Mouse (Mus musculus): ENCODE data around the gene Hk1. TPM values are rescaled to one million over a fixed set of nuclear protein-coding genes. Genes with fewer than 3 reads are reported as not detected.
A peak's percentile ranks its signal among the peaks of the same experiment; 100 is the strongest.

Hk1 gene
- polyA plus RNA-seq, 1 experiment from 2014 or later = 62.6 TPM

- no peak overlapping the region for H3K27ac ChIP-seq
- H3K36me3 ChIP-seq (ENCODE audit: insufficient read depth, low read length) = no peaks in the 10 kb centered on the region
- no peaks in the 10 kb centered on the region for H3K27me3 ChIP-seq (ENCODE audit: insufficient read depth, low read length)
- no peaks in the 10 kb centered on the region for H3K9me3 ChIP-seq (replicated peaks; ENCODE audit: low read length)
- H3K4me1 ChIP-seq (replicated peaks; ENCODE audit: insufficient read depth, low read length) = no peaks in the 10 kb centered on the region
- no peak for TF ChIP-seq CTCF (IDR thresholded peaks at IDR 0.05; ENCODE audit: low read depth)
- WGBS = 74% methylated on average over 19 of the region's 19 CpGs
- no peak for ATAC-seq (replicated peaks; ENCODE audit: low FRiP score, low read depth)
- no peak overlapping the region for H3K4me3 ChIP-seq (replicated peaks; ENCODE audit: low read depth, low read length)
- H3K4me2 ChIP-seq (ENCODE audit: low read length) = no peak overlapping the region
- no peak for DNase-seq (ENCODE audit: low spot score)
- H3K9ac ChIP-seq (ENCODE audit: low read depth, low read length) = no peak overlapping the region
Measured at GRCm38 (mm10) chr10:62401641-62402111, 22.0 kb upstream of the Hk1 start.

- DNase-seq (ENCODE audit: low spot score) = no peak
- Histone ChIP-seq H3K27me3 (ENCODE audit: insufficient read depth, low read length) (no peaks in the 10 kb centered on the region), H3K4me1 (replicated peaks; ENCODE audit: insufficient read depth, low read length) (no peaks in the 10 kb centered on the region), H3K9me3 (replicated peaks; ENCODE audit: low read length) (no peaks in the 10 kb centered on the region), H3K27ac (no peak overlapping the region), H3K4me2 (ENCODE audit: low read length) (no peak overlapping the region), H3K4me3 (replicated peaks; ENCODE audit: low read depth, low read length) (no peak overlapping the region), H3K36me3 (ENCODE audit: insufficient read depth, low read length) (no peaks in the 10 kb centered on the region), H3K9ac (ENCODE audit: low read depth, low read length) (no peak overlapping the region)
- ATAC-seq (replicated peaks; ENCODE audit: low FRiP score, low read depth) = no peak
- peak; percentile 20; the same call in 1 of the 2 replicates for TF ChIP-seq CTCF (IDR thresholded peaks at IDR 0.05; ENCODE audit: low read depth)
- WGBS = 82% methylated on average over 3 of the region's 3 CpGs
Measured at GRCm38 (mm10) chr10:62383011-62383410, 3.3 kb upstream of the Hk1 start.

DNA sequence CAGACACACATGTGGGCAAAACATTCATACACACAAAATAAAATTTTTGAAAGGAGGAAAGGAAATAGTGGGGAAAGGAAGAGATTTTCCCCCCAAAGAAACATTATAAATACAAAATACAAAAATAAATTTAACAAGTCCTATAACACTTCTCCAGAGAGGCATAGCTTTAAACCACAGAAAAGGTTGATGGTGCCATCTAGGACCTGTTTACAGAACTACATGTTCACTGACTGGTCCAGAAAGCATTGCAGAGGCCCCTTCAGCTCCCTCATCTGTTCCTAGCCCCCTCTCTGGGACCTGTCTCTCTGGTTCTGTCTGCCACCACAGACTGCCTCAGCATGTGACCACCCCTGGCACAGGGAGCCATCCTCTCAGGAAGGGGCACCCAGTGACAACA lies 1.2 kb upstream of the Hk1 start:
- peak; percentile 54 for TF ChIP-seq CTCF (IDR thresholded peaks at IDR 0.05; ENCODE audit: low read depth)
- no peak overlapping the region for H3K27ac ChIP-seq
- no peaks in the 10 kb centered on the region for H3K36me3 ChIP-seq (ENCODE audit: insufficient read depth, low read length)
- H3K4me2 ChIP-seq (ENCODE audit: low read length) = no peak overlapping the region
- H3K27me3 ChIP-seq (ENCODE audit: insufficient read depth, low read length) = no peaks in the 10 kb centered on the region
- no peak overlapping the region for H3K9ac ChIP-seq (ENCODE audit: low read depth, low read length)
- H3K4me3 ChIP-seq (replicated peaks; ENCODE audit: low read depth, low read length) = no peak overlapping the region
- H3K9me3 ChIP-seq (replicated peaks; ENCODE audit: low read length) = no peaks in the 10 kb centered on the region
- H3K4me1 ChIP-seq (replicated peaks; ENCODE audit: insufficient read depth, low read length) = no peaks in the 10 kb centered on the region
- DNase-seq (ENCODE audit: low spot score) = peak; percentile 20
- ATAC-seq (replicated peaks; ENCODE audit: low FRiP score, low read depth) = no peak

- Histone ChIP-seq H3K9ac (ENCODE audit: low read depth, low read length) (no peak overlapping the region), H3K4me3 (replicated peaks; ENCODE audit: low read depth, low read length) (no peak overlapping the region), H3K4me1 (replicated peaks; ENCODE audit: insufficient read depth, low read length) (no peaks in the 10 kb centered on the region), H3K27ac (no peak overlapping the region), H3K36me3 (ENCODE audit: insufficient read depth, low read length) (no peaks in the 10 kb centered on the region), H3K4me2 (ENCODE audit: low read length) (no peak overlapping the region), H3K9me3 (replicated peaks; ENCODE audit: low read length) (no peaks in the 10 kb centered on the region), H3K27me3 (ENCODE audit: insufficient read depth, low read length) (no peaks in the 10 kb centered on the region)
- 0 out of 2 replicates have a peak, but pooled peaks have one; percentile 12 for TF ChIP-seq CTCF (IDR thresholded peaks at IDR 0.05; ENCODE audit: low read depth)
- 88% methylated on average over 7 of the region's 7 CpGs for WGBS
- no peak for DNase-seq (ENCODE audit: low spot score)
- ATAC-seq (replicated peaks; ENCODE audit: low FRiP score, low read depth) = no peak
Measured at GRCm38 (mm10) chr10:62358827-62359226, 20.9 kb downstream of the Hk1 start.

DNA sequence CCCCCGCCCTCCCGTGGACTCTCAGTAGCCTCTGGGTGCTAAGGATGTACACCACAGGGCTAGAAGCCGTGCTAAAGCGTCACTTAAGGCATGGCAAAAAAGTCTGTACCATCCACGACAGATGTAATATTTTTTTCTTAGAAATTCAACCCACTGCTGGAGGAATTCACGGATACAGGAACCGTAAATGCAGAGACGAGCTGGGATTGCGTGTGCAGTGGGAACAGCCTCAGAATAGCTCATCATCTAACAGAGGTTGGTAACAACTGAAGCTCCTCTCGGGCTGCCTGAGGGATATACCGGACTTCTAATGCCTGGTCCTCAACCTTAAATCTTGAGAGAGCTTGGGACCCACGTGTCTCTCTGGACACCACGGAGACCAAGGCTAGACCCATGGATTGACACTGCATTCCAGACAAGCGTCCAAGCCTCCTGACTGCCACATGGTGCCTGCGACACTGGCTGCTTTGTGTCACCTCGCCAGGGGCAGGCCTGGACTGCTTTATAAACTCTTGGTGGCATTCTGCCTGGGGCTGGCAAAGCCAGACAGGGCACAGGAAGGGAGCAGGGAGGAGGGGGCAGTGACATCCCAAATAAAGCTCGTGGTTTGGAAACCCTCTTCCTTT lies 23.5 kb downstream of the Hk1 start:
- Histone ChIP-seq H3K27me3 (ENCODE audit: insufficient read depth, low read length) (no peaks in the 10 kb centered on the region), H3K36me3 (ENCODE audit: insufficient read depth, low read length) (no peaks in the 10 kb centered on the region)
- 77% methylated on average over 17 of the region's 17 CpGs for WGBS

DNA sequence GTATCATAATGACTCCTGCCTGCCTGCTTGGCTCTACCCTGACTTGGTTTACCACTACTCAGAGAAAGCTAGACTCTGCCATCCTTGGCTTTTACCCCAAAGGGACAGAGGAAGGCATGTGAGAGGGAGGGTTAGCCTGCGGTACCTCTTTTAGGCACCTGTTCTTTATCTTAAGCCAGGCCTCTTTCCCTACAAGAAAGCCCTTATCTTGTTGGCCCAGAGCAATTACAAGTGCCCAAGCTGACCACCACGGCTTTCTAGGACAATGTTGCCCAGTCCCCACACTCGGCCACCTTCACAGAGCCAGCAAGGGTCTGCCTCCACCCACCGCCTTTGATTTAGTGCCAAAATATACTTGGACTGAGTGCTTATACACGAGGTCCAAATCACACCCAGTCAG lies 34.6 kb downstream of the Hk1 start:
- ATAC-seq (replicated peaks; ENCODE audit: low FRiP score, low read depth) = no peak
- Histone ChIP-seq H3K9ac (ENCODE audit: low read depth, low read length) (no peak overlapping the region), H3K9me3 (replicated peaks; ENCODE audit: low read length) (no peaks in the 10 kb centered on the region), H3K4me3 (replicated peaks; ENCODE audit: low read depth, low read length) (no peak overlapping the region), H3K27ac (no peak overlapping the region), H3K27me3 (ENCODE audit: insufficient read depth, low read length) (no peaks in the 10 kb centered on the region), H3K36me3 (ENCODE audit: insufficient read depth, low read length) (no peaks in the 10 kb centered on the region), H3K4me2 (ENCODE audit: low read length) (no peak overlapping the region), H3K4me1 (replicated peaks; ENCODE audit: insufficient read depth, low read length) (0 out of 2 replicates have a peak, but pooled peaks cover 6% of the 10 kb centered on the region)
- WGBS = 70% methylated on average over 5 of the region's 5 CpGs
- TF ChIP-seq CTCF (IDR thresholded peaks at IDR 0.05; ENCODE audit: low read depth) = no peak
- no peak for DNase-seq (ENCODE audit: low spot score)

More for the DNA sequence above, 23.5 kb downstream of the Hk1 start:
- DNase-seq (ENCODE audit: low spot score) (no peak), ATAC-seq (replicated peaks; ENCODE audit: low FRiP score, low read depth) (no peak)
- H3K9ac ChIP-seq (ENCODE audit: low read depth, low read length) = no peak overlapping the region
- no peaks in the 10 kb centered on the region for H3K9me3 ChIP-seq (replicated peaks; ENCODE audit: low read length)
- no peak overlapping the region for H3K27ac ChIP-seq
- no peak for TF ChIP-seq CTCF (IDR thresholded peaks at IDR 0.05; ENCODE audit: low read depth)
- H3K4me3 ChIP-seq (replicated peaks; ENCODE audit: low read depth, low read length) = no peak overlapping the region
- no peaks in the 10 kb centered on the region for H3K4me1 ChIP-seq (replicated peaks; ENCODE audit: insufficient read depth, low read length)
- no peak overlapping the region for H3K4me2 ChIP-seq (ENCODE audit: low read length)
